Mouse (Mus musculus) testis, adult 2 months (tissue): ENCODE results near the gene H60b. TPM values are rescaled to one million over a fixed set of nuclear protein-coding genes. Genes with fewer than 3 reads are reported as not detected.
"Not testable (repeated sequence)": the region's sequence is repeated elsewhere in the genome, so short reads cannot be mapped to it uniquely, and the experiment has no call there.

Experiments used
- H3K27ac ChIP-seq: fragments of 200-500 bp; 2 replicates; pipeline ENCODE4 v1.5.1; 2012; ENCODE audit warnings: low read depth, low read length; ENCODE audit not compliant: control insufficient read depth, insufficient read depth
- H3K27me3 ChIP-seq: fragments of 200-500 bp; 2 replicates; pipeline ENCODE4 v1.6.1; 2012; ENCODE audit warnings: mild to moderate bottlenecking, low read length, moderate library complexity; ENCODE audit not compliant: control insufficient read depth, insufficient read depth
- H3K36me3 ChIP-seq: fragments of 200-500 bp; 2 replicates; pipeline ENCODE4 v1.6.1; 2012; ENCODE audit warnings: mild to moderate bottlenecking, low read length; ENCODE audit not compliant: control insufficient read depth, insufficient read depth
- H3K4me1 ChIP-seq: fragments of 200-500 bp; 2 replicates; pipeline ENCODE4 v1.6.1; 2012; ENCODE audit warnings: low read length; ENCODE audit not compliant: control insufficient read depth, insufficient read depth
- H3K4me3 ChIP-seq: fragments of 200-500 bp; 2 replicates; pipeline ENCODE4 v1.5.1; 2012; ENCODE audit warnings: low read depth, mild to moderate bottlenecking, low read length, moderate library complexity, mixed read lengths; ENCODE audit not compliant: control insufficient read depth
- CTCF ChIP-seq: fragments of 200-500 bp; IDR thresholded peaks from 2 replicates; pipeline ENCODE4 v1.5.1; 2012; ENCODE audit warnings: low read depth, mild to moderate bottlenecking, inconsistent platforms, low read length, moderate library complexity; ENCODE audit not compliant: control insufficient read depth, insufficient read depth, insufficient replicate concordance
- POLR2A ChIP-seq: fragments of 200-500 bp; IDR thresholded peaks from 2 replicates; pipeline ENCODE4 v1.6.1; 2012; ENCODE audit warnings: low read depth, mild to moderate bottlenecking, inconsistent platforms, low read length, moderate library complexity; ENCODE audit not compliant: control insufficient read depth
- polyA plus RNA-seq: library from polyadenylated mRNA; depleted of rRNA; stranded (reverse); fragments of >200 nt; gene quantifications from 2 replicates; pipeline ENCODE4 v1.2.3, GENCODE M21; 2012; rRNA removed

Gene H60b
- polyA plus RNA-seq = not detected in 2 replicates

DNA sequence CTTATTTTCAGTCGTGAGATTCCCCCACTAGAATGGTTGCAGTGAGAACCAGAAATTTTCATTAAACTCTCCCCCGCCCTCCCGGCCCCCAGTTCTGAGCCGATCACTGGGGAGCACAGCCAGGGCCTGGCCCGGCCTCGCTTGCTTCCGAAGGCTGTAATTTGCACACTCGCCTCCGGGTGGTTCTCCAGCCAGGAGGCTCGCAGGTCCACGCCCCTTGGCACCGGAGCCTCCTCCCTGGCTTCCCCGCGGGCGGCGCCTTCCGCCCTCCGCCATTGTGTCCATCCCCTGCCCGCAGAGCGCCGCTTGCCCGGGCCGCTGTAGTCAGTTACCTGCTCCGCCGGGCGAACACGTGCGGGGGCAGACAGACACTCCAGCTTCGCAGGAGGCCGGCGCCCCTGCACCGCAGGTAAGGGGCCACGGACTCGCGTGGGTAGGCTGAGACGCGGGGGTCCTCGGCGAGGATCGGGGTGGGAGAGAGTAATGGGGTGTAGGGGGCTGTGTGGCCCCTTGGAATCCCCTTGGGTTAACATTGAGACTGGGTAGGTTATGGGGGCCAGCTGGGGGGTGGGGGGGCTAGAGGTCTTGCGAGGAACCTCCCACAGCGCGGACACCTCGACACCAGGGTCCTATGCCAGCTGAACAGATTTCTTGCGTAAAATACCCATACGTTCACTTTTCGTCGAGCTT is at the start of gene H60b, which contains the start of gene Raet1e:
TSS of gene H60b (plus strand) at position 277 of the 690 bp plus-strand sequence.
TSS of gene Raet1e (plus strand) at position 260 of the 690 bp plus-strand sequence.
- H3K27ac ChIP-seq, H3K27me3 ChIP-seq, H3K4me3 ChIP-seq, H3K36me3 ChIP-seq, H3K4me1 ChIP-seq: not testable (repeated sequence)

- no peak overlapping the region for H3K27ac ChIP-seq
- H3K36me3 ChIP-seq = no peaks in the 10 kb centered on the region
- peak overlapping the region; percentile 66 for H3K4me3 ChIP-seq
- no peaks in the 10 kb centered on the region for H3K27me3 ChIP-seq
- peaks cover 3% of the 10 kb centered on the region; the same call in 1 of the 2 replicates for H3K4me1 ChIP-seq
- no peak; the same call in 1 of the 2 replicates for TF ChIP-seq POLR2A
- peak; percentile 22; the same call in 1 of the 2 replicates for TF ChIP-seq CTCF
These were observed 17.6 kb upstream of the H60b start for GRCm38 (mm10) chr10:22140665-22141280.

- not testable (repeated sequence) for H3K36me3 ChIP-seq, H3K4me3 ChIP-seq, H3K27ac ChIP-seq, H3K27me3 ChIP-seq, H3K4me1 ChIP-seq
These were observed 16.2 kb upstream of the H60b start for GRCm38 (mm10) chr10:22142194-22142593.

- Histone ChIP-seq H3K4me1 (peaks cover 3% of the 10 kb centered on the region; the same call in 1 of the 2 replicates), H3K4me3 (no peak overlapping the region), H3K27me3 (no peaks in the 10 kb centered on the region), H3K27ac (no peak overlapping the region), H3K36me3 (no peaks in the 10 kb centered on the region)
- TF ChIP-seq POLR2A = no peak
- TF ChIP-seq CTCF = no peak
These were observed 15.5 kb upstream of the H60b start for GRCm38 (mm10) chr10:22142926-22143325.

GRCm38 (mm10) chr10:22148441-22149072 is 9.8 kb upstream of the H60b start:
- H3K27me3 ChIP-seq = no peaks in the 10 kb centered on the region
- TF ChIP-seq POLR2A (no peak), CTCF (no peak; the same call in 1 of the 2 replicates)
- H3K36me3 ChIP-seq = no peaks in the 10 kb centered on the region
- H3K27ac ChIP-seq = no peak overlapping the region
- peak overlapping the region; percentile 76 for H3K4me3 ChIP-seq
- H3K4me1 ChIP-seq = peaks cover 12% of the 10 kb centered on the region

DNA sequence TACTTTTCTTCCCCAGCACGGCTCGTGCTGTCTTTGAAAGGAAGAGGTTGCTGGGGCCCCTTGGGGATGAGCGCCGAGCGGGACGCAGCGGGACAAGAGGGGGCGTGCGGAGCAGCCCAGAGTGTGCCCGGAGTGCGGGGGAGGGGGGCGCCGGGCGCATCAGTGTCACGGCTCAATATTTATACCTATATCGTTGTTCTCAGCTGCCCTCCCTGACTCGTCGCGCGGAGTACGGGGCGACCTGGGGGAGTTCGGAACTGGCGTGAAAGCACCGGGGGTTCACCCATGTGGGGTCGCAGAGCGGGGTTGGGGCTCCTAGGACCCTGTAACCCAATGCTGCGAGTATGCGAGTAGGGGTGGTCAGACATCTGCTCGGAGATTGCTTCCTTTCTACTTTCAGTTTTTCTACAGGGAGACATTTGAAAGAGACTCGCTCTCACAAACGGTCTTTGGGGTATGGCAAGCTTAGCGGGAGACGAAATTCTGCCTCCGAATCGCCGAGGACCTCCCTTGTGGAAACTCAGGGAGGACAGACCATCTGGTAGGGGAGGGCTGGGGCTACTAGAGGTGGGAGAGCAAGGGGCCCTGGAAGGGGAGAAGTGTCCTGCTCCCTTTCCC is 9.2 kb upstream of the H60b start, which contains the start of gene E030030I06Rik:
TSS of gene E030030I06Rik (minus strand) at position 198 of the 618 bp plus-strand sequence.
- no peak within 1 kb of the TSS for H3K27ac ChIP-seq
- H3K27me3 ChIP-seq = no peaks in the 10 kb centered on the region
- H3K4me3 ChIP-seq = peak within 1 kb of the TSS; percentile 76
- H3K4me1 ChIP-seq = peaks cover 14% of the 10 kb centered on the region
- no peak for TF ChIP-seq CTCF
- TF ChIP-seq POLR2A = no peak
- H3K36me3 ChIP-seq = no peaks in the 10 kb centered on the region

DNA sequence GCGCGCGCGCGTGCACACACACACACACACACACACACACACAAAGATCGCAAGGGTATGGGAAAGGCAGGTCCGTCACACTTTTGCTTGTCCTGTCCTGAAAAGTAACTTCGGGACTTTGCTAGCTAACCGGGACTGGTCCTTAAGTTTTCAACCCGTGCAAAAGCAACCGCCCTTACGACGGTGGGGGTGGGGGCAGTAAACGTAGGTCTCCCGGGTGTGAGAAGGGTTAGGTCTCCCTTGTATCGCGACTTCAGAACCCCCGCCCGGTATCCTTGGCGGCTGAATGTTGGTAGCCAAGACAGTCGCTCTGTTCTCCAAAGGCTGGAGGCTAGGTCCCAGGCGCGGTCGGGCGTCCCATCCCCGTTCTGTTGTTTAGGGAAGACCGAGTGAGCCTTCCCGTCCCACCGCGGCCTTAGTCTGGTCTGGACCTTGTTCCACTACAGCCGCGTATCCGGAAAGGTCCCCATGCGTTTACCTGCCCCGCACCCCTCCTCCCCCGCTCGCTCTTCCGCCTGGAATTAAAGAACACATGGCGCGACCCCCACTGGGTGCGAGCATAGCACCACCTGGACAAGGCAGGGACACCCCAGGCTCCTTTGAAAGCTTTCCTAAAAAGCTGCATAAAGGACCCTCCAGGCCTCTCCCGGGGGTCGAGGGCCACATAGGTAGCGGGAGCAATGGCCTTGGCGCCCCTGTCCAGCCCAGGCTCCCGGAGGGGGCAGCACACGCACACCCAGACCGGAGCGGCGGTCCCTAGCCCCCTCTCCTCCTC is 8.5 kb upstream of the H60b start:
- H3K4me3 ChIP-seq = no peak overlapping the region; the same call in 1 of the 2 replicates
- TF ChIP-seq POLR2A (no peak), CTCF (no peak)
- H3K4me1 ChIP-seq = peaks cover 16% of the 10 kb centered on the region
- no peaks in the 10 kb centered on the region for H3K27me3 ChIP-seq
- H3K27ac ChIP-seq = no peak overlapping the region
- no peaks in the 10 kb centered on the region for H3K36me3 ChIP-seq
